Mouse (Mus musculus) heart, adult 8-10 months (tissue): ENCODE data around the gene R3hcc1l. TPM values are rescaled to one million over a fixed set of nuclear protein-coding genes. Genes with fewer than 3 reads are reported as not detected.

Experiments used
- DNase-seq: peaks from one replicate; pipeline ENCODE4 v3.0.0; 2022; ENCODE audit warnings: low spot score
- total RNA-seq, 4 experiments: library from RNA; stranded (reverse); gene quantifications; 2 replicates each; pipeline ENCODE4 v1.2.4; 2022

The R3hcc1l gene
- total RNA-seq, 4 experiments from 2014 or later = 24.6 to 29.5 (median 26.5) TPM

- DNase-seq = no peak
Measured at GRCm38 (mm10) chr19:42540649-42541048, 22.1 kb downstream of the R3hcc1l start.

DNA sequence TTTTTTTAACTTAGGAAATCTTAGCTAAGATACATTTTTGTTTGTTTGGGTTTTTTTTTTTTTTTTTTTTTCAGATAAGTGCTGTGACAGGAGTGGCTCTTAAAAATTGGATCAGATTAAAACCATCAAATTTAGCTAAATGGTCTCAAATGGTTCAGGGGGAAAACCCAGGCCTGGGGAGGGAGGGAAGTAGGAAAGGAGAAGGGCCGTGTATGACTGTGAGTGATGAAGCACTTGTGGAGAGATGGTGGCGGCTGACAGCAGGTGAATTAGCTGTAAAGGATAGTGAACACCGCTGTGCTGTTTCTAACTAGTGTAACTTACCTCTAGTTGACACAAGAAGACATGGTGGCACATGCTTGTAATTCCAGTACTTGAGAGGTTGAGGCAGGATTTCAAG, 40.1 kb downstream of the R3hcc1l start:
- no peak for DNase-seq

DNA sequence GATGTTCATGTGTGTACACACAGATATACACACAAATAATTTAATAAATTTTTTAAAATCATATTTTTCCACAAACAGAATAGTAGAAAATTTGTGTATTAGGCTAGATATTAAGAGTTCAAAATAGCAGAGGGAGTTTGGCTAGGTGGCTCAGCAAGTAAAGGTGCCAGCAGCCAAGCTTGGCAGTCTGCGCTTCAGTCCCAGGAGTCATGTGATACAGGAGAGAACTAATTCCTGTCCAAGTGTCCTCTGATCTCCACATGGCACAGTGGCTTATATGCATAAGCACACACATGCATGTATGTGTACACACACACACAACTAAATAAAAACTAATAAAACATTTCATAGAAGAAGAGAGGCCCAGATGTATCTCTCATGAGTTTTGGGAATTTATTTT, 43.4 kb downstream of the R3hcc1l start:
- peak; percentile 26 for DNase-seq

- DNase-seq = no peak
Measured at GRCm38 (mm10) chr19:42562981-42563380, 44.4 kb downstream of the R3hcc1l start.

- DNase-seq = no peak
Measured at GRCm38 (mm10) chr19:42563726-42564270, 45.2 kb downstream of the R3hcc1l start.

DNA sequence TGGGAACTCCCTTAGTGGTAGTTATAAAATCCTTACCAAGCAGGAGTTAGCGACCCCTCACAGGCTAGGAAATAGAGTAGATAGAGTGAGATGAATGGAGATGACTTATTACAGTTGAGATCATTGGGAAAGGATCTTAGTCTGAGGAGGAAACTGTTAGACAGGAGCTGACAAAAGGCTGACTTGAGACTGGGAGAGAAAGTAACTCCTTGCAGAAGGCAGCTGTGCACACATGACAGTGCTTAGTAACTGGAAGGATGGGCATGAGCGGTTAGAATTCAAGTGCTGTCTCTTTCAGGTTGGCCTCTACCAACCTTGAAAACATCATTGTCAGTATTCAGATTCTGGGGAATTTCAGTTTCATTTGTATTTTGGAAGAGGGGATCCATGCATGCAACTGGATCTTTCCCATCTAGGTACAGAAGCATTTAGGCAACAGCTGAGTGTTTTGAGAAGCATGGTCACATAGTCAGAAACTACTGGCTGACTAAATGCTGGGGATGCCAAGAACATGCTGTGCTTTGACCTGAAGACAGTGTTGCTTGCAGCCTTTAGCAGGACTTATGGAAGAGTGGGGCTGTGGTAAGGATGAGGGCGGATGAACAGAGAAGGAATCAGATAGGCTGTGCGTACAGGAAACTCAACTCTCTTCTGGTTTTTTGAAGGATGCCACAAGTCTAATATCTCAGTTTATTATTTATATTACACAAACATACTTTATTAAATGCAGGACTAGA, 47.9 kb downstream of the R3hcc1l start:
- DNase-seq = peak; percentile 36

DNA sequence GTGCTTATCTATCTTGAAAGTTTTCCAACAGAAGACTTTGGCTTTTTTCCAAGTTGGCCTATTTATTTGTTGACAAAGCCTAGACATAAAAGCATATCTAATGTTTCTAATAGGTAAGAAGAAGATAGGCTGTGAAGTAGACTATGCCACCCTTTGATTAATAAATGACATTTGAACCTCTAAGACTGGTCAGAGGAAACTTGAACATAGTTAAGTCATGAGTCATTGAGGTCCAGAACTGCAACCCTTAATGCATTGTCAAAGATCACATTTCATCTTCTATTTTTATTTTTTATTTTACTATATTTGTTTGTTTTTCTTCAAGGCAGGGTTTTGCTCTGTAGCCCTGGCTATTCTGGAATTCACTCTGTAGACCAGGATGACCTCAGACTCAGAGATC, 48.5 kb downstream of the R3hcc1l start:
- DNase-seq = peak; percentile 12

- no peak for DNase-seq
Measured at GRCm38 (mm10) chr19:42569076-42569475, 50.5 kb downstream of the R3hcc1l start.

- DNase-seq = no peak
Measured at GRCm38 (mm10) chr19:42571291-42571690, 52.7 kb downstream of the R3hcc1l start.

DNA sequence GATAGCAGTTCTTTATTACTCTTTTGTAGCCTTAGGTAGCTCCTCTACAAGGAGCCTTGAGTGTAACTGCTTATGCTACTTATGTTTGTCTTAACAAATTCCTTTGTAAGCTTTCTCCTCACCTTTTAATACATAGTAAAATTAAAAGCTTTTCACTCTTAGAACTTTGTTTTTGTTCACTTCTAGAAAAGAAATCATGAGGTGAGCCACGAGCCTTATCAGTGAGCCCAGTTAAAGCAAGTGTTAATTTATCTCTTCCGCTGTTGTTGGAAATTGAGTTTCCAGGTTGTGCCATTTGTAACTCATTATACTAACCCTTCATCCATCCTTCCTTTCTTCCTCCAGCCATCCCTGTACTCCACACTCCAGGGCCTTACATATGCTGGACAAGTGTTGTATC, 56.8 kb downstream of the R3hcc1l start:
- no peak for DNase-seq

- DNase-seq = no peak
Measured at GRCm38 (mm10) chr19:42576856-42577255, 58.3 kb downstream of the R3hcc1l start.

DNA sequence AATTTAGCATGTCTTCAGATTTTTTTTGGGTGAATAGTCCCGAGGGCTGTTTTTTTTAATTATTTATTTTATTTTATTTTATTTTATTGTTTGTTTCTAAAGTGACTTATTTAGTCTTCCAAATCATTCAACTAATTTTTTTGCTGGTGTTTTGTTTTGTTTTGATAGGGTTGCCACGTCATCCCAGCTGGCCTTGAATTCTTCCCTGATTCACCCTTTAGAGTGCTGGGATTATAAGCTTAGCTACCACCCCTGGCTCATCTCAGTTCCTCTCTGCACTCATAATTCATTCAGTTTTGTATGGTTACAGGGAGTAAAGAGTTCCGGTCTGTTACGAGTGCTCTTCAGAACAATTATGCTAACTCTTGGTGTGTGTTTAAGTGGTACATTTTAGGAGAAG, 60.1 kb downstream of the R3hcc1l start:
- DNase-seq = no peak

DNA sequence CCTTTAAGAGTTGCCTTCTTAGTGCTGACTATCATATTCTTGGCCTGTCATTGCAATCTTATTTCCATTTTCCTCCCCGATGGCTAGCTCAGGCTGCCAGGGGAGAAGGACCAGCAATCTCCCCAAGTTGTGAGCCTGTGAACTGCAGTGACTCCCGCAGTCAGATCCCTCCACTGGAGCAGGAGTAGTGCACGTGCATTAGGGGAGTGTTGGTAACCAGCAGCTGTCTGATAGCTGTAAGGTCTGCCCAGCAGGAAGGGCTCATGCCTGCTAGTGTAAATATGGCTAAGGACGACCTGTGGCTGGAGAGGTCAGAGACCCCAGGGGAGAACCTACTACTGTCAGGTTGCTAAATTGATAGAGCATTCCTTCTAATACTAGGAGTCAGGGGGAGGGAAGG, 62.1 kb downstream of the R3hcc1l start:
- no peak for DNase-seq

DNA sequence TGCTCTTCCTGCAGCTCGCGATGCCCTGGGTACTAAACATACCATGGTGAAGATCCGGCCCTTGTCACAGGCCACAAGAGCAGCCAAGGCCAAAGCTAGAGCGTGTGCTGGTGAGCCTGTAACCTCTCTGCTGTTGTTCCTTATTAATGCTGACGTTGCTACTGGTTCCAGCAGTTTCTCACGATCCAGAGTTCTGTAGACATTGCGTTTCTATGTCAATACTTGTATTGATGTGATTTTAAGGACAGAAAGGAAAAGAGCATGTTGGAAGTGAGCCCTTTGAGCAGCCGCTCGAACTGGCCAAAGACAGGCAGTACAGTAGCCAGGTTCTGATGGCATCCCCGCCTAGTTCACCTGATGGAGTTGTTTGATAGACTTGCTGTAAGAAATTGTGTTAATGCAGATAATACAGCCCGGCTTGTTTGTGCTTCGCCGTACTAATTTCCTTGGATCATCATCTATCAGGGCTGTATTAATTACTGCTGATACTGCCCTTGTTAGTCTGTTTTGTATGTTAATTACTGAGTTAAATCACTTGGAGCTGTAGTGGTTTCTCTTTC, 64.3 kb downstream of the R3hcc1l start:
- no peak for DNase-seq

DNA sequence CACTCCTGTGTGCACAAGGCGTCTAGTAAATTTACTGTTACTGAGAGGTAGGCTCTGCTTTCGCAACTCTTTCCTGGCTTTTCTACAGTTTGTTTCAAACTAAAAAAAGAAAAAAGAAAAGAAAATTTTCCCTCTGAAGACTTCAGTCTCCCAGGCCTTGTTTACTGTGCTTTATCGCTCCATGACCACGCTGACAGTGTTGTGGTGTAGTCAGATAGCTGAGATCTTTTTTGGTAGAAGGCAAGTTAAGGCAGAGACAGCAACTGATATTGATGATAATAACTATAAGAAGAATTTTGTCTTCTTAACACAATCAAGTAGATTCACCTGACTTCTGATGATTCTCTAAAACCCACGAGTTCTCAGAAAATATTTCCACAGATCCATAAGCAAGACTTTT, 65.1 kb downstream of the R3hcc1l start:
- DNase-seq = no peak

DNA sequence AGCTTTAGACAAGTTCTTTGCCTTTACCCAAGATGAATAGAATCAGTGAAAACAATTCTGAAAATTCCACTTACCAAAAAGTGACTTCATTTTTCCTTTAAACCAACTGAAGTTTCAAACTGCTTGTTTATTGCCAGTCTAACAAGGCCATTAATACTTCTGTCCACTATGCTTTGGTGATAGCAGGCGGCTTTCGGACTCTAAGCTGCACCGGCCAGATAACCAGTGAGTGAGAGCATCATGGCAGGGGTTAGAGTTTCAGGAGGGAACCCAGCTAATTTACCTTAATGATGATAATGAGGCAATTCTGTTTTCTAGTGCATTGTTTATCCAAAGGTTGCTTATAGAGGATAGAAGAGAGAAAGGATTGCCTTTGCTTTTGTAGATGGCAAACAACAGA, 65.6 kb downstream of the R3hcc1l start:
- DNase-seq = no peak

DNA sequence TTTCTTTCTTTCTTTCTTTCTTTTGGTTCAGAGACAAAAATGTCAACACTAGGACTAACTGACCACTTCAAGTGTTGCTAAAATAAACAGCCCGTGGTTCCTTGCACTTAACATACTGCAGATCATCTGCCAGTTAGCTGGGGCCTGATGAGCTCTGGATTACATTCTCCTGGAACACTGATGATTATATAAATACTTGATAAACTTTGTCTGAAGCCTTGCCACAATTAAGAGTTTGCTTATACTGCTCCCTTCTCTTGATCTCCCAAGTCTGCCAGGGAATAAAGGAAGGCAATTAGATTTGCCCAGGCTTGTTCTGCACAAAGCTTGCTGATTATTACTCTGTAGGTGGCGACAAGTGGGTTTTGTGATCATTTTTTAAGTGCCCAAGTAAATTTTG, 69.1 kb downstream of the R3hcc1l start:
- DNase-seq = no peak

DNA sequence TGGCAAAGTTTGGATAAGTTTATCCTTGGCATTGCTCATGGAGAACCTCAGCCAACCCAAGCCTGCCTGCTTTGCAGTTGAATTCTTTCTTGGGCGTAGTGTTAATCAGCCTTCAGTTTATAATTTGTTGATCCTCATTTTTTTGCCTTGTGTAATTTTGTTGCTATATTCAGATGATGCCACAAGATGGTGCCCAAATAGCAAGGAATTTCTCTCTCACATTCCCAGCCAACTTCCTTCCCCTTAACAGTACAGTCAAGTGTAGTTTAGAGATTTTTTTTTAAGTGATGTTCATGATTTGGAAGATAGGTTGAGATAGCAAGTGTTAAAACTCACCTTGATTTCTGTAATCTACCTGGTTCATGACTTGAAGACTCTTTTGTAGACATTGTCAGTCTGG, 70.7 kb downstream of the R3hcc1l start:
- peak; percentile 10 for DNase-seq

DNA sequence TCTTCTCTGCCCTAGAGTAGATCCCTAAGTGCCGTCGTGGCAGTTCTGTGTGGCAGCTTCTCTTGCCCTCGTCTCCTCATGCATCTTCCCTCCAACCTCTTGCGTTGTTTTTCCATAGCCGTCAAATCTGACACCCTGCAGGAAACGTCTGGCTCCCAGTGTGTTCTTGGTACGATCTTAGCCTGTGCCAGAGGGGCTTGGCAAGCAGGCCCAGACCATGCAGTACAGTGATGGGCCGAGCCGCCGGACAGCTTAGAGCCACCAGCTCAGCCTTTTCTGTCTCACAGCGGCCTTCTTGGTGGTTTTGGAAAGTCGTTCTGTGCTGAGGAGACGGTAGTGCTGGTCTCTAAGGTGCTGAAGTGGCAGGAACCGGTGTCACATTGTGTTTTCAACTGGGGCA, 73.0 kb downstream of the R3hcc1l start:
- no peak for DNase-seq

- DNase-seq = no peak
Measured at GRCm38 (mm10) chr19:42593456-42593855, 74.9 kb downstream of the R3hcc1l start.

DNA sequence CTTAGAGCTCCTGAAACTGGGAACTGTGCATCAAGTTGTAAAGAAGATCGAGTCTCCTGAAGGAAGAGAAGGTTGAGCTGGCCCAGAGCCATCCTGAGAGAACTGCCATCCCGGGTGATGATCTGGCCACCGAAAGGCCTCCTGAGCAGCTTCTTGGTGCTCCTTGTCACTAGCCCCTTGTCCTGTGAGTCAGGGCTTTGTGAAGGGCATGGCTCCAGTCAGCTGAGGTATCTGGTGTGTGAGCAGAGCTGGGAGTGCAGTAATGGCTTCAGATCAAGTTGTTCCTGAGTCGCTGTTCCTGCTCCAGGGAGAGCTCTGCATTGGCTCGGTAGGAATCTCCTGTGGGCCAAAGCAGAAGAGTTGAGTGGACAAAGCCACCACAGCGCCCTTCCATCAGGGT, 76.5 kb downstream of the R3hcc1l start:
- no peak for DNase-seq

DNA sequence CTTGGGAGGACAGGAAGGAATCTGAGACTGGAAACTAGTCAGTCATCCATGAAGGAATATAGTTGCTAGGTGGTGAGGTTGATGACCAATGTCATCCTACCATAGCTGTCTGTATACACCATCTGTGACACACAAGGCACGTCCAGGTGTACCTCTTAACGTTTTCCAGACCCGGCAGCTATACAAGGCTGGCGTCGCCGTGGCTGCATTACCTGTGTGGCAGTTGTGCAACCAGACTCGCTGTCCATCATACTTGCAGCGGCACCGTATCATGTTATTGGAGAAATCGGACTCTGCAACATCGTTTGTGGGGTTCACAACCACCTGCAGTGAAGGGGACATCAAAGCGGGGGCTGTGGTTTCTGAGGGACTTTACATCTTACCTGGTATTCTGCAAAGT, 78.7 kb downstream of the R3hcc1l start:
- DNase-seq = no peak

GRCm38 (mm10) chr19:42597896-42598295, 79.3 kb downstream of the R3hcc1l start:
- DNase-seq = no peak
